Mouse (Mus musculus): ENCODE results near the gene Nup62.
A peak's percentile ranks its signal among the peaks of the same experiment; 100 is the strongest.

Nup62 gene

DNA sequence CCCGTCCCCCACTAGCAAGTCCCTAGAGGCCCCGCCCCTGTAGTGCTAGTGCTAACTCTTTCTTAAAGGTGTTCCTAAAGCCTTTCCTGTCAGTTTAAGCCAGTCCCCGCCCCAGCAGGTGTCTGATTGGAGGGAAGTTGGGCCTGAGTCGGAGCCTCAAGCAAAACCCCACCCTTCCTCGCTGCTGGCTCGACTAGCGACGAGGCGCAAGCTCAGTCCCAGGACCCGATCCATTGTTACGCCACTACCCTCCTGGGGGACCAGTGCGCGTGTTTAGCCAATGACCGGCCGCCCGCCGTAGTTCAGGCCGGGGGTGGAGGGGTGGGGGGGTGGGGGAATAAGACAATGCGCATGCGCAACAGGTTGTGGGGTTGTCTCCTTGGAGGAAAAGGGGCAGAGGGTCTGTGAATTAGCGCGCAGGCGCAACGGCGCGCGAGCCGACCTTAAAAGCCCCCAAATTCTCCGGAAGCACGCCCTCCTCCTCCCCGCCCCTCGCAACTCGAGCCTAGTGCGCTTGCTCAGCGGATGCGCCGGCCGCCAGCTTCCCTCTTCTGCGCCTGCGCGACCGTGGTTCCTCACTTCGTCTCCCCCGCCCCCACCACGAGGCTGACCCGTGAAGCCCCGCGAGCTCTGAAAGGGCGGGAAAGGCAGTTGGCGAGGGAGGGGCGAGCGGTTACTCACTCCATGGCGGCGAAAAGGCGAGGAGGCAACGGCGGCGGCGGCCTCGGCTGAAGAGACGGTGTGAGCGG is at the start of gene Nup62, which contains the start of gene Il4i1:
TSS of gene Nup62 (plus strand) at position 368 of the 749 bp plus-strand sequence.
TSS of gene Il4i1 (plus strand) at position 667 of the 749 bp plus-strand sequence.
- peak; percentile 96 for DNase-seq (ENCODE audit: extremely low read depth, insufficient read length, low spot score)

DNA sequence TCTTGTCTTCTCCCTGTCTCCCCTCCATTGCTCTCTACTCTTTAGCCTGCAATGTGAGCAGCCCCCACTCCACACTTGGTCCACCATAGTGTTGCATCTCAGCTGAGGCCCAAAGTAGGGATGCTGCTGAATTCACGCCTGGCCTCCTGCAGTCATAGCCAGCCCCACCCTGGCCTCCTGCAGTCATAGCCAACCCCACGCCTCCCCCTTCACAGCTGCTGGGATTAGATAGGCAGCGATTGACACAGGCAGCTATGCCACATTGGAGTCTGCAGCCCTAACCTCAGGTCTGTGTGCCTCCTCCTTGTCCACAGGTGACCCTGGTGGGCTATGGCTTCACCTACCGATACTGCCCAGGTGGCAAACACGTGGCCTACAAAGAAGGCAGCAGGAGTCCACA is 47.8 kb upstream of the Nup62 start:
- no peak for DNase-seq (ENCODE audit: extremely low read depth, insufficient read length, low spot score)

DNA sequence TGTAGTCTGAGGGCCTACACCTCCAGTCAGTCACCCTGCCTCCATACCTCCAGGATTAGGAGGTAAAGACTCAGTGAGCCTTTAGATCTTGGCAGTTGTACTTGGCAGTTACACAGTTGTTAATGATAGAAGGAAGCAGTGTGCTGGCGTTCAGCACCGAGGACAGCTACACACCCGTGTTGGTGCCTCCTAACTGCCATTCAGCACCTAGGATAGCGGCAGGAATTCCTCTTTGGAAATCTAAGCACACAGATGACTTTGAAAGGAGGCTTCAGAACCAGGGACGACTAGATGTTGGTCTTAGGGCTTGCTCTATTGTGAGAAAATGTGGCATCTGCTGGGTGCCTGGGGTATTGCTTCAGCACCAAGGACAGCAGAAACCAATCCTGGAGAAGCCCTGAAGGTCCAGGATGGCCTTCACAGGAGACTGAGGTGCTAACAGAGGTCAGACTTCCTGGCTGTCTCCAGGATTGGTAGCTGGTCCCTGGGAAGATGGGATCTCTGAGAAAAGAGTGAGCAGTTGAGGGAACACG is 45.8 kb upstream of the Nup62 start:
- no peak for DNase-seq (ENCODE audit: extremely low read depth, insufficient read length, low spot score)

DNA sequence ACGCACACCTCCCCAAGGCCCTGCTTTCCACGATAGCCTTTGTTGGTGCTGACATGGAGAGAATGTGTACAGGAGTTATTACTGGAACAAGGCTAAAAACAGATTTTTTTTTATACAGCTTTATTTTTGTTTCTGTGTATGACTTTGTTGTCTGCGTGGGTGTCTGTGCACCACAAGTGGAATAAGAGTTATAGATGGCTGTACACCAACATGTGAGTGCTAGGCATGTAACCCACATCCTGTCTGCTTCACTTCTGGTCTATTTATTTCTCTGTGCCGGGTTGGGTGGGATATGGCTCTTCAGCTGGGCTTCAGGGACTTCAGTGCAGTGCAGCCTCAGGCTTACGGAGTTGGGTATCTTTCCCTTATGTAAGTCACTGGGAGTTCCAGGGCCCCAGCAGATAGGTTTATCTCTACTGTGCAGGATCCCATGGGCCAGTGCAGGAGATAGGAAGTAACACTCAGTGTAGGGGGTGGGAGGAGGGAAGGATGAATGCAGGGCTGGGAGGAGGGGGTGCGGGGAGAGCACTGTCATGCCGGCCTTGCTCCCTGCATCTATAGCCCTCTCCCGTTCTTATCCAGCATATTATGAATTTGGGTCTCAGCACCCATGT is 43.2 kb upstream of the Nup62 start:
- no peak for DNase-seq (ENCODE audit: extremely low read depth, insufficient read length, low spot score)

DNA sequence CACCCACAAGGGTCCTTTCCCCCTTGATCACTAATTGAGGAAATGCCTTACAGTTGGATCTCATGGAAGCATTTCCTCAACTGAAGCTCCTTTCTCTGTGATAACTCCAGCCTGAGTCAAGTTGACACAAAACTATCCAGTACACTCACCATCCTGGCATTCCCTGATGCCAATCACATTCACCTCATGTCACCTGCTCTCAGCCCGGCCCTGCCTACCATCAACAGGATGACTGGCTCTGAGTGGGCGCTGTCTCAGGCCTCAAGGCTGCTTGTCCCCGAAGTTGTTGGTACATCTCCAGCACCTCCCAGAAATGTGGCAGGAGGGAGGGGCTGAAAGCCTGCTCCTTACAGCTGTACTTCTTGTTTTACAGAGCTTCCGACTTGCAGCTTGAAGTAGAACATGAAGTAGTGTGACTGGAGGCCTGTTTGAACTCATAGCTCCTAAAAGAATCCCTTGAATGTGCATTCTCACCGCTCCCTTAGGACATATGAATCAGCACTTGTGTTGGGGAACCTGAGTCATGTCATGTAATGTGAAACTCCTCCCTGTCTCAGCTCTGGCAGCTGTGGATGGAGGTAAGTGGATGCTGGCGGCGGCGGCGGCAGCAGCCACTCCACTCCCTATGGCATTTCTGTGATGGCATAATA is 38.9 kb upstream of the Nup62 start:
- peak; percentile 79 for DNase-seq (ENCODE audit: extremely low read depth, insufficient read length, low spot score)

DNA sequence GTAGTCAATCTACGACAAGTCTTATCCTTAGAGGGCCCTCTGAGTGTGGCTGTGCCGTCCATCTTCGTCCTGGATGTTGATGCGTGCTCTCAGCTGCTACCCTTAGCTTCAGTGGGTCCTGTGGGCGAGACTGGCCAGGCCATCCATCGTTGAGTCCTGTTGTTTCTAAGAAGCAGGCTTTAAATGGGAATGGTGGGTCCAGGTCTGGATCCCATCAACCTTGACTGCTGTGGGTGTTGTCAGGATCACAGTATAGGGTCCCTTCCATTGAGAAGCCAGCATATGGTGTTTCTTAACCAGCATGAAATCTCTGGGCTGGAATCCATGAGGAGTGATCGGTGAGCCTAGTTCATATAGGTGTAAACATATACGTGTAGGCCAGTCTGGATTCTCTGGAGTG is 35.8 kb upstream of the Nup62 start:
- DNase-seq (ENCODE audit: extremely low read depth, insufficient read length, low spot score): no peak

DNA sequence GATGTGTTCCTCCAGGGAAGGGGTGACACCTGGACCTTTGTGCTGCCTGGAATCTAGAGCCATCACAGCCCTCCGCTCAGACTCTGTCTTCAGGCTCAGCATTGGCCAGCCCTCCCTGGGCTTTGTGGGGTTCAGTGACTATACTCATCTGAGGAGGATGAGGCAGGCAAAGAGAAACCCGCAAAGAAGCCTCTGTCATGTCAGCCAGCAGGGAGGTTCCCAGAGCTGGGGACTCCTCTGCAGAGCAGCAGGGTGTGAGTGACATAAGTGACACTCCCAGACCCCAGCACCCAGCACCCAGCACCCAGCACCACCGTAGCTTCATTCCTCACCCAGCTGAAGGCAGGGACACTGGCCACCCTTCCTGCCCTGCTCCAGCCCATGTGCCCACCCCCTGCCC is 26.4 kb upstream of the Nup62 start:
- no peak for DNase-seq (ENCODE audit: extremely low read depth, insufficient read length, low spot score)

DNA sequence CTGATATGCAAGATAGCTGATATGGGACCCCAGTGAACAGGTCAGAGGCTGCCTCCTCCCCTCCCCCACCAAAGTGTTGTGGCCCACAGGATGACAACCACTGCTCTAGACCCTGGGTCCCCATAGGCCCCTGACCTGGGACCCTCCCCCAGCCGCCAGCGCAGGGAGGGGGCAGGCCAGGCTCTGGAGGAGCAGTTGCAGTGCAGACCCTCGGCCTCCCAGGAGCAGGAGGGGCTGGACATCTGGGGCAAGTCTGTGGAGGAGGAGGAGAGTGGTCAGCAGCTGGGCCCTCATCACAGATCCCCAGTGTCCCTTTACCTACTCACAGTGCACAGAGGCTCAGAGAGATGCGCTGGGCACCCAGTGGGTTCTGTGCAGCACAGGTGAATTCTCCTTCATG is 25.8 kb upstream of the Nup62 start:
- no peak for DNase-seq (ENCODE audit: extremely low read depth, insufficient read length, low spot score)

DNA sequence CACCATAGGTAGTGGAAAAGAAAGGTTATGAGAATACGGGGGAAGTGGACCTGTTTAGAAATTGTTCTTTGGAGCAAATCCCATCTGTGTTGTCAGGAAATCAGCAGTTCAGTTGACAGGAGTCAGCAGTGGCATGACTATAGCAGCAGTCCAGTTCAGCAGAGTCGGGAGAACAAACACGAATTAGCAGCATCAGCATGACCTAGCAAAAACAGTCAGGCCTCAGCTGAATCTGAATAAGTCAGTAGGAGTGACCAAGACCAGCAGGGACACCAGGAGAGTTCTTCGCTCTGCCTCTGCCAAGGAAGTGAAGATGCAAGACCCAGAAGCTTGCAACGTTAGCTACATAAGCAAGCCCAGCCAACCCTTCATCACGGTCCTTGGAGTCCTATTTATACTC is 23.1 kb upstream of the Nup62 start:
- DNase-seq (ENCODE audit: extremely low read depth, insufficient read length, low spot score): no peak

DNA sequence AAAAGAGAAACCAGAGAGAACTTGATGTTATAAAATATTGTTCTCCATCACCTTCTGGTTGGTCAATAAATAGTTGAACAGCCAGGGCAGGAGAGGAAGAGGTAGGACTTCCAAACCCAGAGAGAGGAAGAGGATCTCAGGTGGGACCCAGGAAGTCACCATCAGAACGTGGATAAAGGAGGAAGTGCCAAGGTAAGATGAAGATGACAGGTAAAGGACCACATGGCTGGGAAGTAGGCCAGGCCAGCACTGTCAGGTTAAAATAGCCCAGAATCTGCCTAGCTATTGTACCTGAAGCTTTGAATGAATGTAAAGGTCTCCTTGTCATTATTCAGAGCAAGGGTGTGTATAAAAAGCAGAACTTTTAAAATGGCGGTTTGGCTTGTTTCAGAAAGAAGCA is 7.0 kb upstream of the Nup62 start:
- DNase-seq (ENCODE audit: extremely low read depth, insufficient read length, low spot score): no peak

DNA sequence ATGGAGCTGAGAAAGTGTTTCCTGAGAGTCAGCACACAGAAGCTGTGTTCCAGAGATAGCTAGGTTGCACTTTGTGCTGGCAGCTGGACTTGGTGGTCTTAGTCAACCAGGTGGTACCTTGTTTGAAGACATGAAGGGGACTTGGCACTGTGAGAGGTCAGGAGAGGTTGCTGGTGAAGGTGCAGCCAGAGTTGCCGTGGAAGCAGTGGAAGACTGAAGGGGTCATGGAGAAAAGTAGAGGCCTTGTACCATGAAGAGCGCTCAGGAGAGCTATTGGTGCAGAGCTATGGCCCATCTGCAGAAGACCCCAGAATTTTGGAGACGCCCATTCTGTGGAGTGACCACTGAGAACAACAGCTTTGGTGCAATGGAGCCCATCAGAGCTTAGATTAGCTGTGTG is 6.4 kb upstream of the Nup62 start:
- no peak for DNase-seq (ENCODE audit: extremely low read depth, insufficient read length, low spot score)

DNA sequence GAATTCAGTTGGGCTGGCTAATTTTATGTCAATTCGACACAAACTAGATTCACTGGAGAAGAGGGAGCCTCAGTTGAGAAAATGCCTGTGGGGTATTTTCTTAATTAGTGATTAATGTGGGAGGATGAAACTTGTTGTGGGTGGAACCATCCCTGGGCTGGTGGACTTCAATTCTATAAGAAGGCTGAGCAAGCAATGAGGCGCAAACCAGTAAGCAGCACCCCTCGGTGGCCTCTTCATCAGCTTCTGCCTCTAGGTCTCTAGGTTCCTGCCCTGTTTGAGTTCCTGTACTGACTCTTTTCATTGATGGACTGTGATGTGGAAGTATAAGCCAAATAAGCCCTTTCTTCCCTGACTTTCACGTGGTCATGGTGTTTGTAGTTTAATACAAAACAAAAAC is 5.5 kb upstream of the Nup62 start:
- no peak for DNase-seq (ENCODE audit: extremely low read depth, insufficient read length, low spot score)

DNA sequence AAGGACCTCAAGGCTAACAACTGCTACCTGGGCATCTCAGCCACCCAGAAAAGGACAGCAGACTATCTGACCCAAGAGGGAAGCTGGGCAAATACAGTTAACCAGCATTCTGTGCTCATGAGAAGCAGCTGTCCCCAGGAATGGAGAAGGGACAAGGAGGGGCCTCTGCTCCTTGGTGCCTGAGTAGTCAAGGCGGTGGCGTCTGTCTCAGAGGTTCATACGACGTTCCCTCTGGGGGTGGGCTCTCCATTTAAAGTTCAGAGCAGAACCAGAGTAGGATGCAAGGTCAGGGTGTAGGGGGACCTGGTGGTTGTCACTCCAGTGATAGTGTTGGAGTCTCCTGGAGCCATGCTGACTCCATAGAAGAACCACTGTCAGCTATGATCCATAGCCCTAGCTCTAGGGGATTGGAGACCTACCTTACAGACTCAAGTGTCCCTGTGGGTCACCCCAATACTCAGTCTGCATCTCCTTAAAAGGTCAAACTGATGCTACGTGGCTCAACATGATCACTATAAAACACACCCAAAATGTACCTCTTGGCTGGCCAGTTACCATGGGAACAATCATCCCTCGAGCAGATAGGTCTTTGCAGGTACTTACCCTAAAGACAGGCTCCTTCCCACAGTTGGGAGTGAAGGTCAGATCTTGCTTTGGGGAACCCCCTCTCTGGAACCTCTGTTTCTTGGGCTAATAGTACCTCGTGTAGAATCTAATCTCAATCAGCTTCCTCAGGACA is 4.9 kb upstream of the Nup62 start:
- no peak for DNase-seq (ENCODE audit: extremely low read depth, insufficient read length, low spot score)

DNA sequence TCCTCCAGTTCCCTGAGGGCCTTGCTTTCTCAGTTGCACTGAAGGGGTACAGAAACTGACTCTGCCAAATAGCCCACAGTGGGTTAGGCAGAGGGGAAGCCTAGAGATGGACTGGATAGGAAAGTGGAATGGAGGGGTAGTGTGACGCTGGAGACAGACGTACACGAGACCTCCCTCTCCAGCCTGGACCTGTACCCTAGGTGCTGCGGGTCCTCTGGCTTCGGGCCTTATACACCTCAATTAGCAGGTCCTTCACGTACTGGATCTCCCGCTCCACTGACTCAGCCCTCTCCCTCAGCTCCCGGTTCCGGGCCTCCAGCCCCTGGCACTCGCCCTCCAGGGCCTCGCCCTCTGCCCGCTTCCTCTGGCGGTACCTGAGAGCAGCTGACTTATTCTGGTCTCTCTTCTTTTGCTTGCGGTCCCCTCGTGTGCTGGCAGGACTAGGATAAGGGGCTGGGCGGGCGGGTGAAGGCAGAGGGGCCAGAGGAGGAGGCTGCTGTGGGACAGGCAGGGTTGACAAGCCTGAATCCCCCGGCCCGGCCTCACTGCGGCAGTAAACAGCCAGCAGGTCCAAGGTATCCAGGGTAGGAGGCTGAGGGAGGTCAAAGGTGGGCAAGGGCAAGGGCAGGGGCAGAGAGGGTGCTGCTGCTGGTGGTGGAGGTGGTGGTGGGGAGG is 3.1 kb upstream of the Nup62 start:
- no peak for DNase-seq (ENCODE audit: extremely low read depth, insufficient read length, low spot score)

DNA sequence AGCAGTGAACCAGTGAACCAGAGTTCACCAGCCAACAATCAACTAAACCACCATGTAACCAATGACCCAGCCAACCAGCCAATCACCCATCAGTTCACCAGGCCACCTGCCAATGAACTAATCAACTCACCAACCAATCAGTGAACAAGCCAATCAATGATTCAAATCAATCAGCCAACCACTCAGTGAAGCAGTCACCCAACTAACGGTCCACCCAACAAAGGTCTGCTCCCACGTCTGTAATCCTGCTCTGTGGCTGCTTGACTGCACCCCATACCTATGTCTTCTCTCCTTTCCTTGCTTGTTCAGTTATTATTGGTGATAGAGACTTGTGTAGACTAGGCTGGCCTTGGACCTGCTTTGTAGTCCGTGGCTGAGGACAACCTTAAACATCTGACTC is 1.9 kb upstream of the Nup62 start:
- no peak for DNase-seq (ENCODE audit: extremely low read depth, insufficient read length, low spot score)

DNA sequence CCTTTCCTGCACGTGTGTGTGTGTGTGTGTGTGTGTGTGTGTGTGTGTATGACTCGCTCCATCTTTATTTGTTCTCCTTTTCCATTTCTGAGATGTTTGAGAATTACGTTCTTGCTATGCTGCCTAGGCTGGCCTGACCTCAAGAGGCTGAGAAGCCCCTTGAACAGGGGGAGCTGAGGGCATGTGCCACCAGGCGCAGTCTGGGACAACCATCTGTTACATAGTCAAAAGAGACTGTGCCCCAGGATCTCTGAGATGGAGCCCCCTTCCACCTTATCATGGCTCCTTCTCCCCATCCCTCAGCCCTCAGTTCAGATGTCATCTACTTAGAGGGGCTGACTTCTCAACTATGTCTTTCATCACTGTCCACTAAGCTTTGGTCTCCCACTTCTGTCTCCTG is 1.5 kb upstream of the Nup62 start:
- DNase-seq (ENCODE audit: extremely low read depth, insufficient read length, low spot score): no peak

DNA sequence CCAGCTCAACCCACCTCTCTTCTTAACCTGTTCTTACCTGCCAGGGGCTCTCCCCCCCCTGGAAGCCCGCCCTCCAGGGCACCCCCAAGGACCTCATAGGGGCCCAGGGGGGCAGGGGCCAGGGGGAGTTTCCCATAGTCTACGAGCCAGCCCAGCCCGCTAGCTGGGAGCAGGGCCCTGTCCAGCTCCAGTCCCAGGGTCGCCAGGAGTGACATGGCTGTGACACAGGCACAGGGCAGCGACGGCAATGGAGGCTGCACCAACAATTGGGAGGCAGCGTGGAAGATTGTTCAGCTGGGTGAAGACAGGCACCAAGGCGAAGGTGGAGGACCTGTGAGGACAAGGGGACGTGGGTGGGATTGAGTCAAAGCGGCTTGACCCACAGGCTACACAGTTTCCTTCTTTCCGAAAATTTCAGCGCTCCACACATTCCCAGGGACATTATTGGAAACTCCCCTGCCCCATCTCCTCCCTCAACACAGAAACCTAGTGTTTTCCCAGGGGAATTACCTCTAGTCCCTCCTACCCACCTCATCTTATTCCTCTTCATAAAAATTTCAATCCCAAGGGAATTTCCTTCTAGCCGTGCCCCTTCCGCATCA is 835 bp upstream of the Nup62 start:
- no peak for DNase-seq (ENCODE audit: extremely low read depth, insufficient read length, low spot score)

DNA sequence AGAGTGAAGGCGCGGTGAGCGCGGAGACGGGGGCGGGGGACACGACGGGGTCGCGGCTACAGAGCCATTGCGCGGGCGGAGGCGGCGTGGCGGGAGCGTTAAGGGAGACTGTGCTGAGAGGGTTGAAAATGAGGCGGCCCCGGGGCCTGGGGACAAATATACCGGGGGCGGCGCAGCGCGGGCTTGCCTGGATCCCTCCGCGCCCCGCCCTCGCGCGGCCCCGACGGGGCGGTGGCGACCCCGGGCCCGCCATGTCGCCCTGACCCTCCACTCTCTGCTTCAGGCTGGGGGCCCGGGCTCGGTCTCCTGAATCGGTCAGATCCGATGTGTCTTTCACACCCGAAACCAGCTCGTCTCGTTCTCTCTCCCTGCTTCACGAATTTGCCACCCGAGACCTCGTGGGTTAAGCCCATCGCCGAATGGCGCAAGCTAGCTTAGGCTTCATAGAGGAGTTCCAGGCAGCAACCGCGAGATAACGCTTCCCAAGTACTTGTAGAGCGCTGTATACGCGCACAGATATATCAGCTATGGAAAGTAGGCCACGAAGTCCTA is 658 bp downstream of the Nup62 start, which contains the start of gene Atf5:
TSS of gene Atf5 (minus strand) at position 189 of the 552 bp plus-strand sequence.
- DNase-seq (ENCODE audit: extremely low read depth, insufficient read length, low spot score): peak; percentile 85

DNA sequence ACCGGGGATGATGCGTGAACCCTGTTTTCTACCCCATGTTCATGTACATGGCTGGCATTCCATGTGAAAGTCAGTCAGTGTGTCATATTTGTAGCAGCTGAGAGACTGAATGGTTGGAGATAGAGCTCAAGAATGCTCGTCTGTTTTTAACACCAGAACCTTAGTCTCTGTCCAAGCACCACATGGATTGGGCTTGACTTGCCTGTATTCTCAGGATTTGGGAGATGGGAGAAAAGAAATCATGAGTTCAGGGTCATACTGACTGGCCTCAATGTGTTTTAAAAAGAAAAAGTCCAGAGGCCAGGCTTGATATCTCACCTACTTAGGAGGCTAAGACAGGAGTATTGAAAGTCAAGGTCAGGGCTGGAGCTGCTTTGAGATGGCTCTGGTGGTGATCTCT is 1.6 kb downstream of the Nup62 start:
- no peak for DNase-seq (ENCODE audit: extremely low read depth, insufficient read length, low spot score)

DNA sequence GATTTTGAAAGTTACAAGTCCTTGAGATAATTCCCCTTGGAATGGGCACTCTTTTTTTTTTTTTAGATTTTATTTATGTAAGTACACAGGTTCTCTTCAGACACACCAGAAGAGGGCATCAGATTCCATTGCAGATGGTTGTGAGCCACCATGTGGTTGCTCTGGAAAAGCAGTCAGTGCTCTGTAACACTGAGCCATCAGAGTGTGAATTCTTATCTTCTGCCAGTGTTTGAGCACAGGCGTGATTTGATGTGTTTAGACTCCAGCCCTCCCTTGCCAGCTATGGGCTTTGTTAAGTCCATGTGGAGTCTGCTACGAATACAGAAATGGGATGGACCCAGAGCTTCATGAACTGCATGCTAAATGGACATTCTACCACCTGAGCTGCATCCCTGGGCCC is 2.3 kb downstream of the Nup62 start:
- DNase-seq (ENCODE audit: extremely low read depth, insufficient read length, low spot score): peak; percentile 56

Data from 3134 (cell line).